Mouse (Mus musculus): ENCODE data around the gene St3gal3.

DNA sequence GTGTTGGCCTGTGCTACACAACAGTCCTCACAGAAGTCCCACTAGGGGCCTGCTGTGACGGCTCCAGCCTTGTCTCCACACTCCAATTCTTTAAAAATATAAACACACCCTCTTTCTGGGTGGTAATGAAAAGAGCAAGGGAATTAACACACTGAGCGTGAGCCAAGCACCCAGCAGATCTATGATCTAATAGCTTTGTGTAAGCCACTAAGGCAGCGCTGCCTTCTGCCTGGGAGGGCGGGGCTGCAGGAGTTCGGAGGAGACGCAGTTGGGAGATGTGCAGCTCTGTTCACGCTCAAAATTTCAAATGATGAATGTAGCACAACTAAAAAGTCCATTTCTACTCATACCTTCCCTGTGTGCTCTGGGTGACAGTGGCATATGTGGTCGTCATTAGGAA lies 115.1 kb downstream of the St3gal3 start:
- TF ChIP-seq CTCF (IDR thresholded peaks at IDR 0.05; ENCODE audit: extremely low read depth, insufficient read length, insufficient replicate concordance, low read depth, low read length) (no peak), POLR2A (IDR thresholded peaks at IDR 0.05; ENCODE audit: low read depth, low read length) (no peak)
